Mouse (Mus musculus) small intestine, adult 2 months (tissue): Measurements from ENCODE around the gene Defb10.
"Not testable (repeated sequence)": the region's sequence is repeated elsewhere in the genome, so short reads cannot be mapped to it uniquely, and the experiment has no call there.

Experiments
- CTCF ChIP-seq: fragments of 200-500 bp; IDR thresholded peaks from 2 replicates; pipeline ENCODE4 v1.5.1; 2012; ENCODE audit warnings: low read depth, mild to moderate bottlenecking, control low read depth, inconsistent platforms, low read length, moderate library complexity, mixed read lengths; ENCODE audit not compliant: insufficient replicate concordance, insufficient read length; ENCODE audit errors: extremely low read depth
- POLR2A ChIP-seq: fragments of 200-500 bp; IDR thresholded peaks from 2 replicates; pipeline ENCODE4 v1.6.1; 2012; ENCODE audit warnings: low read depth, mild to moderate bottlenecking, control low read depth, inconsistent platforms, low read length, moderate library complexity

- not testable (repeated sequence) for TF ChIP-seq CTCF, POLR2A
These were observed 26.6 kb downstream of the Defb10 start, which contains the start of gene Defb9 for GRCm38 (mm10) chr8:21885321-21885720.
